Comparison of ENCODE assay signal across 8 mouse cellular contexts in the genomic region with DNA sequence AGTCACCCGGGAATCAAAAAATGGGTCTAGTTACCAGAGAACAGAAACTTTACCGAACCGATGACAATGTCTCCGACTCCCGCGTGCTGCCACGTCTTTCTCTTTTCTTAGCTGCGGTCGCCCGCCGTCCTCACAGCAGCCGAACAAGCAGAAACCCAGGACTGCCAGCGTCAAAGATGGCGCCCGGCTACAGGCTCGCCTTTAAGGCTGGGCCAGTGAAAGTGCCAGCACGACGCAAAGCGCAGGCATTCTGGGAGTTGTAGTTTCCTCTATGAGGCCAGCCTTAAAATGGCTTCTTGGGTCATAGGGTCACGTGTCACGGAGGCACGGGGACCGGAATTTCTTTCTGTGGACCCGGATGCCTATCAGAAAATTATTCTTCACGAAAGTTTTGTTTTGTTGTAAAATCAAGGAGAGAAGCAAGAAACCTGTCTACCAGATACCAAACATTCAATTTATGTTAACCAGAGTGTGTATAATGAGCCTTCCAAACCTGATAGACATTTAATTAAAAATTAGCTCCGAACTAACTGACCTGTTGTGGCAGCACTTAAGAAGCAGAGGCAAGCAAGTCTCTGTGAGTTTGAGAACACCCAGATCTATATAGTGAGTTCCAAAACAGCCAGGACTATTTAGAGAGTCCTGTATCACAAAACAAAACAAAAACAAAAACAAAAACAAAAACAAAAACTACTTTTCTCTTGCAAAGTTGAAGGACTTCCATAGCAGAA. TPM values are rescaled to one million over a fixed set of nuclear protein-coding genes. Genes with fewer than 3 reads are reported as not detected.
DNase-seq lines count a peak whose midpoint lies in the region; ATAC-seq lines count a peak whose summit lies in the region.

A gene (minus strand): TSS at position 116 of the 731 bp plus-strand sequence.

- peak; percentile 99 for DNase-seq in R1 (ENCODE audit: low read depth, low spot score)
- peak; percentile 92 to 93 for DNase-seq in cerebellum, postnatal 25 days
- DNase-seq in frontal cortex, postnatal 25 days (ENCODE audit: low spot score in 2 of 2), result peak; percentile 80 to 87
- DNase-seq in hindbrain, embryonic 14.5 days (ENCODE audit: low spot score), result peak; percentile 95
- peak; percentile 89 to 90 for DNase-seq in layer of hippocampus, postnatal 36 days
- peak; percentile 98 for DNase-seq in lung, postnatal 36 days
- peak; percentile 98 for DNase-seq in retina, postnatal 1 day
- DNase-seq in urinary bladder, adult 18-20 months (ENCODE audit: low spot score in 2 of 2), result peak; percentile 86 to 89

- H3K4me3 ChIP-seq in hindbrain, embryonic 14.5 days (replicated peaks; ENCODE audit: low read length), result peak within 1 kb of the TSS; percentile 74

- H3K36me3 ChIP-seq in hindbrain, embryonic 14.5 days (replicated peaks; ENCODE audit: control insufficient read depth, insufficient read depth), result peaks cover 33% of the 10 kb centered on the region

- no peaks in the 10 kb centered on the region for H3K27me3 ChIP-seq in hindbrain, embryonic 14.5 days (ENCODE audit: control insufficient read depth, insufficient read depth, low read length)

- peak; percentile 98 for ATAC-seq in hindbrain, embryonic 14.5 days (ENCODE audit: low FRiP score)

- WGBS in hindbrain, embryonic 14.5 days, result 3% methylated on average over 26 of the region's 26 CpGs

- peak within 1 kb of the TSS; percentile 82 for H3K9ac ChIP-seq in hindbrain, embryonic 14.5 days

- H3K9me3 ChIP-seq in hindbrain, embryonic 14.5 days (ENCODE audit: control insufficient read depth, low read length), result no peaks in the 10 kb centered on the region

- H3K27ac ChIP-seq in hindbrain, embryonic 14.5 days, result peak within 1 kb of the TSS; percentile 89

- peaks cover 42% of the 10 kb centered on the region for H3K4me1 ChIP-seq in hindbrain, embryonic 14.5 days (replicated peaks; ENCODE audit: control insufficient read depth, insufficient read depth, low read length)

- H3K4me2 ChIP-seq in hindbrain, embryonic 14.5 days (replicated peaks), result peak within 1 kb of the TSS; percentile 87

RNA-seq across cellular contexts. Expression of the gene that starts here (rescaled TPM):
- 5.3 and 5.6 TPM in 2 replicates for polyA plus RNA-seq in hindbrain, embryonic 14.5 days (2014; fragmentation: Nextera tagmentation; extraction: Ambion mirVana)
- total RNA-seq in layer of hippocampus, postnatal 36 days (2021), result 10 to 100 TPM; 28.2 to 29.1 TPM

Comparison
In these comparisons a context has a peak if more than half of its experiments do, and no peak if none do; other contexts are left out.
1. Peak in every context shown above with its lines: DNase-seq, ATAC-seq, H3K4me3 ChIP-seq and H3K27ac ChIP-seq.